Mouse (Mus musculus): ENCODE measurements at regions not wholly inside any gene's neighbourhood (a gene's known extent, or its start where the extent isn't known, plus 50 kb on each side); places are given as distances from the start of the nearest gene placed in this dataset.
A peak's percentile ranks its signal among the peaks of the same experiment; 100 is the strongest.

GRCm38 (mm10) chr2:30525295-30525694 is 51.3 kb upstream of the Ier5l start:
- H3K9me3 ChIP-seq (replicated peaks) = no peaks in the 10 kb centered on the region
- no peak for ATAC-seq (ENCODE audit: insufficient number of reproducible peaks, low FRiP score)
- no peak overlapping the region for H3K9ac ChIP-seq
- peaks cover 15% of the 10 kb centered on the region for H3K4me1 ChIP-seq (replicated peaks)
- no peak overlapping the region for H3K4me3 ChIP-seq
- 41% methylated on average over 9 of the region's 9 CpGs for WGBS
- H3K4me2 ChIP-seq = no peak overlapping the region
- 0 out of 2 replicates have a peak, but pooled peaks cover 14% of the 10 kb centered on the region for H3K27me3 ChIP-seq (replicated peaks)
- no peak overlapping the region for H3K27ac ChIP-seq (ENCODE audit: poor library complexity, severe bottlenecking)
- no peaks in the 10 kb centered on the region for H3K36me3 ChIP-seq

- no peak overlapping the region for H3K4me3 ChIP-seq
- H3K4me1 ChIP-seq (replicated peaks) = peaks cover 15% of the 10 kb centered on the region
- no peak overlapping the region for H3K27ac ChIP-seq (ENCODE audit: poor library complexity, severe bottlenecking)
- H3K36me3 ChIP-seq = no peaks in the 10 kb centered on the region
- no peak overlapping the region for H3K9ac ChIP-seq
- H3K4me2 ChIP-seq = no peak overlapping the region
- H3K9me3 ChIP-seq (replicated peaks) = no peaks in the 10 kb centered on the region
- no peak for ATAC-seq (ENCODE audit: insufficient number of reproducible peaks, low FRiP score)
- 23% methylated on average over 3 of the region's 3 CpGs for WGBS
- H3K27me3 ChIP-seq (replicated peaks) = 0 out of 2 replicates have a peak, but pooled peaks cover 14% of the 10 kb centered on the region
Measured at GRCm38 (mm10) chr2:30525831-30526230, 51.8 kb upstream of the Ier5l start.

DNA sequence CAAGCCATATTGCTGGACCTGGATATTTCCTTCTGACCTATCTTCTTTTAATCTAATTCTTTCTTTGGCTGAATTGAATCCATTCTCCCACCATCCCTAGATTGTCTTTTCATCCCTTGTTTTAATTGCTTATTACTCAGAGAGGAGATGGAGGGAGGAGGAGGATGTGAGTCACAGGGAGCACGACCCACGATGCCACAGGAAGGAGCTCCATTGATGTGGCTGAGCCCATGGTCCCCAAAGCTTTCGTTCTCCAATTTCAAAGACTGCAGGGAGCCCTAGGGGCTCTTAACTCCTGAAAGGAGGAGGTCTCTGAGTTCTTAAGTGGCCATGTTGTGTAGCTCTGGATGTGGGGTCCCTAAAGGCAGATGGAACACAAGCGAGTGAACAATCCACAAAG is 53.5 kb upstream of the Ier5l start:
- H3K36me3 ChIP-seq = no peaks in the 10 kb centered on the region
- H3K4me1 ChIP-seq (replicated peaks) = peaks cover 15% of the 10 kb centered on the region
- no peak overlapping the region for H3K27ac ChIP-seq (ENCODE audit: poor library complexity, severe bottlenecking)
- ATAC-seq (ENCODE audit: insufficient number of reproducible peaks, low FRiP score) = no peak
- no peaks in the 10 kb centered on the region for H3K9me3 ChIP-seq (replicated peaks)
- WGBS = 51% methylated on average over 4 of the region's 4 CpGs
- H3K4me2 ChIP-seq = no peak overlapping the region
- 0 out of 2 replicates have a peak, but pooled peaks cover 7% of the 10 kb centered on the region for H3K27me3 ChIP-seq (replicated peaks)
- H3K4me3 ChIP-seq = no peak overlapping the region
- H3K9ac ChIP-seq = no peak overlapping the region

DNA sequence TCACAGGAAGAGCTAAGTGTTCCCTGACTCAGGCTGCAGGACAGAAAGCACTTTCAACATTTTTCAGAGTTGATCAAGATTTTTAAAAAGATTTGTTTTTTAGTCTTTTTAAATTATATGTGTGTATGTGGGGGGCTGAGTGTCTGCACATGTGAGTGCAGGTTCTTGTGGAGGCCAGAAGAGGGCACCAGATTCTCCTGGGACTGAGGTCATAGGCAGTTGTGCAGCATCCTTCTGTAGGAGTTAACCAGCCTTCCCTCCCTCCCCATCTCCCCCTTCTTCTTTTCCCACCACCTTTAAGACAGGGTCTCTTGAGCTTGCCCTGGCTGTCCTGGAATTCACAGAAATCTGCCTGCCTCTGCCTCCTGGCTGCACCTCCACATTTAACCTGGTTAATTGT is 58.9 kb upstream of the Ier5l start:
- H3K27ac ChIP-seq (ENCODE audit: poor library complexity, severe bottlenecking) = no peak overlapping the region
- no peaks in the 10 kb centered on the region for H3K4me1 ChIP-seq (replicated peaks)
- no peak overlapping the region for H3K4me3 ChIP-seq
- H3K9ac ChIP-seq = no peak overlapping the region
- no peaks in the 10 kb centered on the region for H3K36me3 ChIP-seq
- H3K27me3 ChIP-seq (replicated peaks) = no peaks in the 10 kb centered on the region
- H3K4me2 ChIP-seq = no peak overlapping the region
- ATAC-seq (ENCODE audit: insufficient number of reproducible peaks, low FRiP score) = no peak
- 0 out of 2 replicates have a peak, but pooled peaks cover 7% of the 10 kb centered on the region for H3K9me3 ChIP-seq (replicated peaks)

DNA sequence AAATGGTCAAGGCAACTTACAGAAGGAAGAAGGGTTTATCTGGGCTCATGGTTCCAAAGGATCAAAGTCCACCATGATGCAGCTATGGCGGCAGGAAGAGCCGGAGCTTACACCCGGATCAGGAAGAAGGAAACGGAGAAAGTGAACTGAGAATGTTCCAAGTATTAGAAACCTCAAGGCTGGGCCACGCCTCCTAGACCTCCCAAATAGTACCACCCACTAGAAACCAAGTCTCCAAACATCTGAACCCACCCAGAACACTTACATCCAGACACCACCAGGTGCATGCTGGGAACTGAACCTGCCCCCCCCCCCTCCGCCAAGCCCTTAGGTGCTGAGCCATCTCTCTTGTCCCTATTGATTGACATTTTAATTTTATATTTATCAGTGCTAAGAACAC is 59.3 kb upstream of the Ier5l start:
- no peak overlapping the region for H3K4me3 ChIP-seq
- H3K36me3 ChIP-seq = no peaks in the 10 kb centered on the region
- 89% methylated on average over 6 of the region's 6 CpGs for WGBS
- no peak overlapping the region for H3K27ac ChIP-seq (ENCODE audit: poor library complexity, severe bottlenecking)
- no peak overlapping the region for H3K4me2 ChIP-seq
- no peaks in the 10 kb centered on the region for H3K4me1 ChIP-seq (replicated peaks)
- ATAC-seq (ENCODE audit: insufficient number of reproducible peaks, low FRiP score) = no peak
- H3K9ac ChIP-seq = no peak overlapping the region
- 0 out of 2 replicates have a peak, but pooled peaks cover 7% of the 10 kb centered on the region for H3K9me3 ChIP-seq (replicated peaks)
- H3K27me3 ChIP-seq (replicated peaks) = no peaks in the 10 kb centered on the region

- H3K4me2 ChIP-seq = no peak overlapping the region
- H3K9ac ChIP-seq = no peak overlapping the region
- H3K27me3 ChIP-seq (replicated peaks) = no peaks in the 10 kb centered on the region
- no peaks in the 10 kb centered on the region for H3K4me1 ChIP-seq (replicated peaks)
- no peaks in the 10 kb centered on the region for H3K36me3 ChIP-seq
- no peak overlapping the region for H3K27ac ChIP-seq (ENCODE audit: poor library complexity, severe bottlenecking)
- H3K4me3 ChIP-seq = no peak overlapping the region
- H3K9me3 ChIP-seq (replicated peaks) = 0 out of 2 replicates have a peak, but pooled peaks cover 7% of the 10 kb centered on the region
- ATAC-seq (ENCODE audit: insufficient number of reproducible peaks, low FRiP score) = no peak
- WGBS = 60% methylated on average over 10 of the region's 10 CpGs
Measured at GRCm38 (mm10) chr2:30534485-30534884, 60.4 kb upstream of the Cstad start.

- no peaks in the 10 kb centered on the region for H3K36me3 ChIP-seq
- no peak overlapping the region for H3K27ac ChIP-seq (ENCODE audit: poor library complexity, severe bottlenecking)
- WGBS = 80% methylated on average over 1 of the region's 1 CpGs
- H3K9me3 ChIP-seq (replicated peaks) = no peaks in the 10 kb centered on the region
- no peaks in the 10 kb centered on the region for H3K27me3 ChIP-seq (replicated peaks)
- H3K4me3 ChIP-seq = no peak overlapping the region
- ATAC-seq (ENCODE audit: insufficient number of reproducible peaks, low FRiP score) = no peak
- H3K4me1 ChIP-seq (replicated peaks) = peaks cover 19% of the 10 kb centered on the region
- H3K4me2 ChIP-seq = no peak overlapping the region
- H3K9ac ChIP-seq = no peak overlapping the region
Measured at GRCm38 (mm10) chr2:30539305-30539704, 55.5 kb upstream of the Cstad start.

DNA sequence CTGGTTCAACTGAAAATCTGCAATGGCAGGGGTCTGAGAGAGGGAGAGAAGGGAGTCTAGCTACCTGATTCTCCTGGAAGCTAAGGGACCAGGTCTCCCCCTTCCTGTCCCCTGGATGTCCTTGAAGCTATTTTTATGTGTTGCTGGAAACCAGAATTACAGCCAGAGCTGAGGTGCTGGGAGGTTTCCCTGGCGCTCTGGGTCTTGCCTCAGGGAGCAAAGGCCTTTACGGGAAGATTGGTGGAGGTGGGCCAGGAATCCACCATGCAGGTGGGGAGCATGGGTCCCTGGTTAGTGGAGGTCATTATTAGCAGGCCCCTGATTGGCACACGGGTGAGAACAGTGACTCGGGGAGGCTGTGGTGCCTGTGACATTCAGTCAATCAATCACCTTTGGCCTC is 53.3 kb upstream of the Cstad start:
- Histone ChIP-seq H3K4me1 (replicated peaks) (peaks cover 38% of the 10 kb centered on the region), H3K36me3 (no peaks in the 10 kb centered on the region), H3K27me3 (replicated peaks) (no peaks in the 10 kb centered on the region), H3K4me3 (no peak overlapping the region), H3K4me2 (no peak overlapping the region), H3K27ac (ENCODE audit: poor library complexity, severe bottlenecking) (peak overlapping the region; percentile 89), H3K9me3 (replicated peaks) (no peaks in the 10 kb centered on the region), H3K9ac (peak overlapping the region; percentile 33; the same call in 1 of the 2 replicates)
- ATAC-seq (ENCODE audit: insufficient number of reproducible peaks, low FRiP score) = no peak
- WGBS = 33% methylated on average over 4 of the region's 4 CpGs

DNA sequence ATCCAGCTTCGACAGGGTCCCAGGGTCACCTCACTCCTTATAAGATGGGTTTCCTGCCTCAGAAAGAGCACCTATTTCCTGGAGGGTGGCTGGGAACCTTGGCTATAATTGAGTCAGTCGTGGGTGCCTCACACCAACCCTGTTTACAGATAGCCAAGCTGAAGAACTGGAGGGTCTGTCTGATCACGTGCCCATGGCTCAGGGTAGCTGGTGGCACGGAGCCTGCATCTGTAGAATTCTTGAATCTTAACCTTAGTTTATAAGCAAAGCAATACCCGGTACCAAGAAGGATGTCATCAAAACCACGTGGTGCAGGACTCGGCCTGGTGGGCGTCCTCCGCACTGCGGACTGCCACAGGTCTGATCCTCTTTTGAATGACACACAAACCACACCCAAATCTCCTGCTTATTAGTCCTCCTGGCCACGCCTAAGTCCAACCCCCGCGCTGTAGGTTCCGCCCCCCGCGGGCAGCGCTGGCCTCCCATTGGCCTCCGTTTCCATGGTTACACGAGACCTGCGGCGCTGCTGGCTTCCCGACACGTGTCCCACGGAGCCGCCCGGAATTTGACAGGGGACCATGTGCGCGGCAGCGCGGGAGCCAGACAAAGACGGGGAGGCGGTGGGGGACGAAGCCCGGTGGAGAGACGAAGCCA is 49.9 kb upstream of the Cstad start:
- 2% methylated on average over 35 of the region's 35 CpGs for WGBS
- ATAC-seq (ENCODE audit: insufficient number of reproducible peaks, low FRiP score) = peak; percentile 84
- Histone ChIP-seq H3K4me2 (peak overlapping the region; percentile 63), H3K9ac (no peak overlapping the region), H3K27me3 (replicated peaks) (no peaks in the 10 kb centered on the region), H3K4me1 (replicated peaks) (peaks cover 53% of the 10 kb centered on the region), H3K27ac (ENCODE audit: poor library complexity, severe bottlenecking) (no peak overlapping the region), H3K36me3 (no peaks in the 10 kb centered on the region), H3K9me3 (replicated peaks) (peaks cover 8% of the 10 kb centered on the region), H3K4me3 (peak overlapping the region; percentile 26)

All from heart, embryonic 12.5 days (tissue).